Mouse (Mus musculus) small intestine, adult 2 months (tissue): Measurements from ENCODE around the gene Espn. TPM values are rescaled to one million over a fixed set of nuclear protein-coding genes. Genes with fewer than 3 reads are reported as not detected.

Source experiments
- H3K27ac ChIP-seq: fragments of 200-500 bp; 2 replicates; pipeline ENCODE4 v1.5.1; 2012; ENCODE audit warnings: low read depth, low read length, control low read depth, inconsistent platforms; ENCODE audit not compliant: insufficient read depth
- H3K27me3 ChIP-seq: fragments of 200-500 bp; 2 replicates; pipeline ENCODE4 v1.6.1; 2012; ENCODE audit warnings: mild to moderate bottlenecking, moderate library complexity, low read length, inconsistent platforms; ENCODE audit not compliant: control insufficient read depth, insufficient read depth
- H3K36me3 ChIP-seq: fragments of 200-500 bp; 2 replicates; pipeline ENCODE4 v1.6.1; 2012; ENCODE audit warnings: mild to moderate bottlenecking, low read length, control low read depth, inconsistent platforms; ENCODE audit not compliant: control insufficient read depth, insufficient read depth
- H3K4me1 ChIP-seq: fragments of 200-500 bp; 2 replicates; pipeline ENCODE4 v1.6.1; 2012; ENCODE audit warnings: low read length, inconsistent platforms, mixed read lengths; ENCODE audit not compliant: control insufficient read depth, insufficient read depth, insufficient read length
- H3K4me3 ChIP-seq: fragments of 200-500 bp; 2 replicates; pipeline ENCODE4 v1.5.1; 2012; ENCODE audit warnings: low read depth, mild to moderate bottlenecking, control low read depth, inconsistent platforms, low read length, moderate library complexity
- CTCF ChIP-seq: fragments of 200-500 bp; IDR thresholded peaks from 2 replicates; pipeline ENCODE4 v1.5.1; 2012; ENCODE audit warnings: low read depth, mild to moderate bottlenecking, control low read depth, inconsistent platforms, low read length, moderate library complexity, mixed read lengths; ENCODE audit not compliant: insufficient replicate concordance, insufficient read length; ENCODE audit errors: extremely low read depth
- POLR2A ChIP-seq: fragments of 200-500 bp; IDR thresholded peaks from 2 replicates; pipeline ENCODE4 v1.6.1; 2012; ENCODE audit warnings: low read depth, mild to moderate bottlenecking, control low read depth, inconsistent platforms, low read length, moderate library complexity
- WGBS: fragments of 180-500 bp; shearing (Covaris S2); methylation state at CpG from one replicate; pipeline ENCODE4 v1.1.7; 2018; 5-methylcytosine and 5-hydroxymethylcytosine counted together
- polyA plus RNA-seq: library from polyadenylated mRNA; depleted of rRNA; stranded (reverse); fragments of >200 nt; gene quantifications from 2 replicates; pipeline ENCODE4 v1.2.3, GENCODE M21; 2012

The Espn gene
- polyA plus RNA-seq, 1 experiment: 572 TPM

GRCm38 (mm10) chr4:152107493-152107892, 44.7 kb downstream of the Espn start:
- TF ChIP-seq CTCF (no peak), POLR2A (no peak)
- Histone ChIP-seq H3K4me1 (peaks cover 18% of the 10 kb centered on the region), H3K27me3 (no peaks in the 10 kb centered on the region), H3K27ac (peak overlapping the region; percentile 50), H3K36me3 (peaks cover 2% of the 10 kb centered on the region; the same call in 1 of the 2 replicates), H3K4me3 (peak overlapping the region; percentile 66)
- 22% methylated on average over 24 of the region's 24 CpGs for WGBS

DNA sequence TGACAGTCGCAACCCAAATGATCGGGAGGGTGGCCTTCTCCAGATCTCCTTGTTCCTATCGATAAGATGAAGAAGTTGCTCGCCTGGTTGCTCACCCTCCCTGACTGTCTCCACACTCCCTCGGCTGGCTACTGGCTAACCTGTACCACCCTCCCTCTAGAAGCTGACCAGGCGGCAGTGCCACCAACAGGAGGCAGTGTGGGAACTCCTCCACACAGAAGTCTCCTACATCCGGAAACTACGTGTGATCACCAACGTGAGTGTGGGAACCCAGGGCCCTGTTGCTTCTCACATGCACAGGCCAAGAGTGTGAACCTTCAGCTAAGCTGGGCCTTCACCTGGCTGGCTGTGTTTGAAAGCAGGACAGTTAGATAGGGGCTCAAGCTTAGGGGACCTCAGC, 45.4 kb downstream of the Espn start:
- WGBS: 74% methylated on average over 9 of the region's 9 CpGs
- Histone ChIP-seq H3K27me3 (no peaks in the 10 kb centered on the region), H3K4me1 (peaks cover 18% of the 10 kb centered on the region), H3K27ac (no peak overlapping the region), H3K4me3 (no peak overlapping the region), H3K36me3 (peaks cover 2% of the 10 kb centered on the region; the same call in 1 of the 2 replicates)
- TF ChIP-seq POLR2A: no peak
- no peak for TF ChIP-seq CTCF

DNA sequence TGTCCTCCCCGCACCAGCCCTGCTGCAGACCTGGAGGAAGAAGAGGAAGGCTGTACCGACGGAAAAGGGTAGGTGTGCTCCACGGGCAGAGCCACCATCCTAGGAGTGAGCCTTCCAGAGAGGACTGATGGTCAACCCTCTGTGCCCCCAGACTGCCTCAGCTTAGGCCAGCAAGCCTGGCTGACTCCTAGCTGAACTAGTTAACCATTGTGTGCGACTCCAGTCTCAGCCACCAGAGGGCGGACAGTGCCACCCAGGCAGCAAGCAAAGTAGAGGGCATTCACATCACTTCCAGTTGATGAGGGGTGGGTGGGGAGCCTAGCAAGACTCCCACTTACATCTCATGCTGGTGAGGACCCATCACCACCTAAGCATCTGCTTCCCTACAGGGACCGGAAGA, 49.1 kb downstream of the Espn start:
- Histone ChIP-seq H3K27ac (no peak overlapping the region), H3K36me3 (peaks cover 2% of the 10 kb centered on the region; the same call in 1 of the 2 replicates), H3K27me3 (no peaks in the 10 kb centered on the region), H3K4me1 (peaks cover 15% of the 10 kb centered on the region), H3K4me3 (no peak overlapping the region)
- TF ChIP-seq POLR2A (no peak), CTCF (peak; percentile 77; the same call in 1 of the 2 replicates)
- WGBS: 56% methylated on average over 7 of the region's 7 CpGs

DNA sequence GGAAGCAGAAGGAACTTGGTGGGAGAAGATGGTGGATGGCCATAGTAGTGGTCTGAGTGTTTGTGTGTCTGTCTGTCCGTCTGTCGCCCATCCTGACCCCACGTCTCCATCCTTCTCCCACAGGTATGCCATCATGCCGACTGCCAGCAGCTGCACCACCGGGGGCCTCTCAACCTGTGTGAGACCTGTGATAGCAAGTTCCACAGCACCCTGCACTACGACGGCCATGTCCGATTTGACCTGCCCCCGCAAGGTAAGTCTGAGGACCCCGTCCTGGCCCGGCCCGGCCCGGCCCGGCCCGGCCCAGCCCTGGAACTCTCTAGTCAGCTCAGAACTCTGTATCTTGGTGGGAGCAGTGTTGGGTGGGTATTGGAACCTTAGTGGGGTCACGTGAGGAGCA, 50.2 kb downstream of the Espn start:
- Histone ChIP-seq H3K36me3 (peaks cover 2% of the 10 kb centered on the region; the same call in 1 of the 2 replicates), H3K27me3 (no peaks in the 10 kb centered on the region), H3K4me1 (peaks cover 14% of the 10 kb centered on the region), H3K4me3 (no peak overlapping the region), H3K27ac (no peak overlapping the region)
- 97% methylated on average over 16 of the region's 16 CpGs for WGBS
- TF ChIP-seq CTCF: no peak
- TF ChIP-seq POLR2A: no peak

GRCm38 (mm10) chr4:152101081-152101653, 51.0 kb downstream of the Espn start:
- no peak overlapping the region for H3K27ac ChIP-seq
- WGBS: 76% methylated on average over 7 of the region's 7 CpGs
- no peaks in the 10 kb centered on the region for H3K27me3 ChIP-seq
- TF ChIP-seq CTCF (no peak), POLR2A (no peak)
- H3K4me1 ChIP-seq: peaks cover 14% of the 10 kb centered on the region
- peaks cover 2% of the 10 kb centered on the region; the same call in 1 of the 2 replicates for H3K36me3 ChIP-seq
- no peak overlapping the region for H3K4me3 ChIP-seq

- no peak overlapping the region for H3K4me3 ChIP-seq
- peaks cover 2% of the 10 kb centered on the region; the same call in 1 of the 2 replicates for H3K36me3 ChIP-seq
- no peak overlapping the region for H3K27ac ChIP-seq
- H3K4me1 ChIP-seq: peaks cover 14% of the 10 kb centered on the region
- no peaks in the 10 kb centered on the region for H3K27me3 ChIP-seq
- WGBS: 79% methylated on average over 11 of the region's 11 CpGs
- TF ChIP-seq CTCF (no peak), POLR2A (no peak)
Measured at GRCm38 (mm10) chr4:152100541-152100940, 51.6 kb downstream of the Espn start.

DNA sequence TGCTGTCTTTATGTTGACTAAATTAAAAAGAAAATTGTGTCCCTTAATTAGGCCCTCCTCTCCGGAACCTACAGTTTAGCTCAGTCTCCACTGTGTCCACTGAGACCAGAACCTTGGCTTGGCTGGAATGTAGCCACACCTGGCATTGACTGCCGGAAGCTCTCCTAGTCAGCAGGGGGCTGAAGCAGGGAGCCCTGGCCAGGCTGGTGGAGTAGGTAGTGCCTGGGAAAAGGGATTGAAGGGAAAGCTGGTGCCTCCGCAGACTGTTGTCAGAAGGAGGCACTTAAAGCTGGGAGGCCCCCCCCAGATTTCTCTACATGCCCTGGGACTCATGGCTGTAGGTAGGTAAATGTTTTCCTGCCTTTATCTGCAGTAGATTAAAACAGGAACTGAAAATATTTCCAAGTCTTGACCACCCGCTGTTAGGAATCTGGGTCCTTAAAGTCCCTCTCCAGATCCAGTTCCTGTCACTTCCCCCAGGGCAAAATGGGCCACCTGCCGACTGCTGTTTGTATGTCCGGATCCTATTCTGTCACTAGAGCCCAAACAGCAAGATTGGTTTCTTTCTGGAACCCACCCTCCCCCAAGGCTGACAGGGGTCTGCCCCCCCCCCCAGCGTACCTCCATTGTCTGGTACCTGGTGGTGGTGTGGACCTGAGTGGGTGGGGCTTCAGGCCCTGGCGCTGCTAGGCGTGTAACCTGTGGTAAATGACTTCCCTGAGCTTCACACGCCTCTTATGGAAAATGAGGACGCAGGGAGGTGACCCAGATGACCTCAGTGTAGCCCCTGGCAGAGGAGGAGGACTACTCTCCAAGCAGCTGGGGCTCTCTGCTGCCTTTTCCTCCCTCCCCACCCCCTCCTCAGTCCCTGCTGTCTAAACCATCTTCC, 54.0 kb downstream of the Espn start:
- Histone ChIP-seq H3K27ac (no peak overlapping the region), H3K36me3 (peaks cover 2% of the 10 kb centered on the region; the same call in 1 of the 2 replicates), H3K27me3 (no peaks in the 10 kb centered on the region), H3K4me3 (no peak overlapping the region), H3K4me1 (peaks cover 1% of the 10 kb centered on the region; the same call in 1 of the 2 replicates)
- 59% methylated on average over 11 of the region's 11 CpGs for WGBS
- no peak for TF ChIP-seq CTCF
- no peak for TF ChIP-seq POLR2A
